Mouse (Mus musculus): ENCODE measurements around the gene Fam53b.

DNA sequence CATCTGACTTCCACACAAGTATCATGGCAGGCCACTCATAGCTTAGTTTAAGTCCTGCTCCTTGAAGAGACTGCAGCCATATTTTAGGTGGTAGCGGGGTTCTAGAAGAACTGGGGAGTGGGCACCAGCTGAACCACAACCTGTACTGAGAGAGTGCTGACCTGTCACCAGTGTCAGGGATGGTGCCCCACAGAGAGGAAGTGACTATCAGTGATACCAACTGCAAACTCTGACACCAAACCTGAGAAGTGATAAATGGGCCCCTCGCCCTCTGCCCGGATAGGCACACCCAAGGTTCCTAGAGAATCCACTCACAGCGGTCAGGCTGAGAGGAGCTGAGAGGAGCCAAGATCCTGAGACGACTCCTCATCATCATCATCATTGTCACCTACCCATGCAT lies 8.7 kb downstream of the Fam53b start:
- TF ChIP-seq POLR2A (IDR thresholded peaks at IDR 0.05; ENCODE audit: borderline replicate concordance, extremely low read depth, insufficient read depth, insufficient read length, poor library complexity, severe bottlenecking) (no peak), CTCF (IDR thresholded peaks at IDR 0.05; ENCODE audit: borderline replicate concordance, extremely low read depth, insufficient read depth, insufficient read length) (no peak)

Data from brain, embryonic 14.5 days (tissue).